Mouse (Mus musculus) MEL (cell line): ENCODE measurements at regions not wholly inside any gene's neighbourhood (a gene's known extent, or its start where the extent isn't known, plus 50 kb on each side); places are given as distances from the start of the nearest gene placed in this dataset.

Experiments
- DNase-seq: peaks from one replicate; pipeline ENCODE4 v3.0.0; 2011; ENCODE audit warnings: low read depth, low spot score
- H3K27ac ChIP-seq: 2 replicates; pipeline ENCODE4 v1.5.1; 2012; ENCODE audit warnings: low read depth, mild to moderate bottlenecking, control low read depth, low read length, moderate library complexity; ENCODE audit not compliant: control insufficient read depth
- H3K27me3 ChIP-seq, 2 experiments: fragments of 150-350 bp in 1 of 2; sonication (generic) in 1 of 2; 2 replicates each; pipeline ENCODE4 v1.6.1; 2012; ENCODE audit warnings: low read length in 2 of 2, mild to moderate bottlenecking in 2 of 2, improper control_type of control experiment in 1 of 2, moderate library complexity in 1 of 2; ENCODE audit not compliant: insufficient read depth in 2 of 2, control insufficient read depth in 1 of 2
- H3K36me3 ChIP-seq, 2 experiments: 2 replicates each; pipeline ENCODE4 v1.6.1; 2012 to 2014; ENCODE audit warnings: low read length in 2 of 2, improper control_type of control experiment in 1 of 2, inconsistent platforms in 1 of 2, mild to moderate bottlenecking in 1 of 2; ENCODE audit not compliant: insufficient read depth in 2 of 2, control insufficient read depth in 1 of 2
- H3K4me1 ChIP-seq, 2 experiments: fragments of 150-350 bp in 1 of 2; sonication (generic) in 1 of 2; 2 replicates each; pipeline ENCODE4 v1.6.1; 2012; ENCODE audit warnings: low read length in 2 of 2, improper control_type of control experiment in 1 of 2, mild to moderate bottlenecking in 1 of 2; ENCODE audit not compliant: insufficient read depth in 2 of 2, control insufficient read depth in 1 of 2
- H3K4me3 ChIP-seq, 2 experiments: fragments of 150-350 bp in 1 of 2; sonication (generic) in 1 of 2; 2 replicates each; pipeline ENCODE4 v1.5.1; 2012; ENCODE audit warnings: low read depth in 2 of 2, low read length in 2 of 2, mild to moderate bottlenecking in 2 of 2, moderate library complexity in 2 of 2, control low read depth in 1 of 2, improper control_type of control experiment in 1 of 2; ENCODE audit not compliant: control insufficient read depth in 1 of 2, insufficient read depth in 1 of 2
- H3K79me2 ChIP-seq: 2 replicates; pipeline ENCODE4 v1.6.1; 2012; ENCODE audit warnings: mild to moderate bottlenecking, low read length, moderate library complexity; ENCODE audit not compliant: control insufficient read depth, poor library complexity, insufficient read depth
- H3K9ac ChIP-seq: 2 replicates; pipeline ENCODE4 v1.6.1; 2012; ENCODE audit warnings: low read depth, mild to moderate bottlenecking, control low read depth, low read length, moderate library complexity; ENCODE audit not compliant: control insufficient read depth, poor library complexity, severe bottlenecking
- H3K9me3 ChIP-seq: fragments of 150-350 bp; sonication (generic); replicated peaks from 2 replicates; pipeline ENCODE4 v1.6.1; 2012; ENCODE audit warnings: mild to moderate bottlenecking, low read length, improper control_type of control experiment, moderate library complexity; ENCODE audit not compliant: insufficient read depth
- CHD1 ChIP-seq: IDR thresholded peaks from 2 replicates; pipeline ENCODE4 v1.6.1; 2012; ENCODE audit warnings: low read depth, mild to moderate bottlenecking, inconsistent platforms, low read length, improper control_type of control experiment
- GABPA ChIP-seq: IDR thresholded peaks from 2 replicates; pipeline ENCODE4 v1.6.1; 2012; ENCODE audit warnings: low read depth, mild to moderate bottlenecking, inconsistent platforms, low read length, improper control_type of control experiment, moderate library complexity
- GATA1 ChIP-seq: IDR thresholded peaks from 2 replicates; pipeline ENCODE4 v1.6.1; 2011; ENCODE audit warnings: low read depth, low read length, improper control_type of control experiment
- JUND ChIP-seq: IDR thresholded peaks from 2 replicates; pipeline ENCODE4 v1.6.1; 2011; ENCODE audit warnings: low read depth, mild to moderate bottlenecking, improper control_type of control experiment, low read length
- KAT2A ChIP-seq: conservative IDR thresholded peaks from 2 replicates; pipeline ENCODE4 v1.6.1; 2012; ENCODE audit warnings: low read depth, low read length, improper control_type of control experiment, inconsistent platforms
- MAFK ChIP-seq: IDR thresholded peaks from 2 replicates; pipeline ENCODE4 v1.6.1; 2011; ENCODE audit warnings: low read depth, mild to moderate bottlenecking, low read length, improper control_type of control experiment, borderline replicate concordance
- MEF2A ChIP-seq: IDR thresholded peaks from 2 replicates; pipeline ENCODE4 v1.6.1; 2014; ENCODE audit warnings: low read depth, mild to moderate bottlenecking, inconsistent platforms, low read length, improper control_type of control experiment; ENCODE audit not compliant: poor library complexity, insufficient replicate concordance, severe bottlenecking; ENCODE audit errors: extremely low read depth
- MXI1 ChIP-seq: IDR thresholded peaks from 2 replicates; pipeline ENCODE4 v1.6.1; 2011; ENCODE audit warnings: mild to moderate bottlenecking, low read depth, low read length, improper control_type of control experiment
- POLR2AphosphoS5 ChIP-seq: IDR thresholded peaks from 2 replicates; pipeline ENCODE4 v1.6.1; 2012; ENCODE audit warnings: low read depth, borderline replicate concordance, mild to moderate bottlenecking, inconsistent platforms, low read length, moderate library complexity, mixed read lengths
- RCOR1 ChIP-seq: IDR thresholded peaks from 2 replicates; pipeline ENCODE4 v1.6.1; 2012; ENCODE audit warnings: low read depth, mild to moderate bottlenecking, inconsistent platforms, low read length, improper control_type of control experiment
- SIN3A ChIP-seq: IDR thresholded peaks from 2 replicates; pipeline ENCODE4 v1.6.1; 2012; ENCODE audit warnings: low read length, improper control_type of control experiment, inconsistent platforms
- SMC3 ChIP-seq: IDR thresholded peaks from 2 replicates; pipeline ENCODE4 v1.6.1; 2011; ENCODE audit warnings: low read depth, low read length, improper control_type of control experiment
- TAL1 ChIP-seq: IDR thresholded peaks from 2 replicates; pipeline ENCODE4 v1.6.1; 2012; ENCODE audit warnings: mild to moderate bottlenecking, inconsistent platforms, low read length, moderate library complexity, mixed read lengths
- USF1 ChIP-seq: IDR thresholded peaks from 2 replicates; pipeline ENCODE4 v1.6.1; 2014; ENCODE audit warnings: low read depth, mild to moderate bottlenecking, inconsistent platforms, low read length, improper control_type of control experiment, moderate library complexity
- USF2 ChIP-seq, 2 experiments: IDR thresholded peaks; 2 replicates each; pipeline ENCODE4 v1.6.1; 2011 to 2012; ENCODE audit warnings: improper control_type of control experiment in 2 of 2, low read length in 2 of 2, borderline replicate concordance in 1 of 2, inconsistent platforms in 1 of 2, low read depth in 1 of 2, mild to moderate bottlenecking in 1 of 2; ENCODE audit not compliant: insufficient read depth in 1 of 2
- ZKSCAN1 ChIP-seq: IDR thresholded peaks from 2 replicates; pipeline ENCODE4 v1.6.1; 2012; ENCODE audit warnings: low read depth, mild to moderate bottlenecking, inconsistent platforms, low read length, improper control_type of control experiment, moderate library complexity
- ZNF384 ChIP-seq: IDR thresholded peaks from 2 replicates; pipeline ENCODE4 v1.6.1; 2012; ENCODE audit warnings: low read depth, mild to moderate bottlenecking, inconsistent platforms, low read length, improper control_type of control experiment

GRCm38 (mm10) chr5:148707335-148707734 lies 154.7 kb upstream of the Ubl3 start:
- Histone ChIP-seq H3K27me3 (no peaks in the 10 kb centered on the region), H3K9me3 (no peaks in the 10 kb centered on the region), H3K27ac (no peak overlapping the region), H3K9ac (no peak overlapping the region), H3K79me2 (no peaks in the 10 kb centered on the region), H3K4me3 (no peak overlapping the region), H3K4me1 (no peaks in the 10 kb centered on the region)
- DNase-seq, result no peak
- no peak for TF ChIP-seq USF1
- TF ChIP-seq JUND, result no peak
- TF ChIP-seq SIN3A, result no peak
- TF ChIP-seq MEF2A, result no peak
- no peak for TF ChIP-seq TAL1
- TF ChIP-seq RCOR1, result no peak
- TF ChIP-seq, all 39 proteins: peak for 0
- H3K36me3 ChIP-seq, result no peaks in the 10 kb centered on the region

GRCm38 (mm10) chr5:148706323-148707120 lies 153.9 kb upstream of the Ubl3 start:
- H3K27me3 ChIP-seq, result no peaks in the 10 kb centered on the region
- no peak for DNase-seq
- H3K79me2 ChIP-seq, result no peaks in the 10 kb centered on the region
- H3K27ac ChIP-seq, result no peak overlapping the region
- H3K36me3 ChIP-seq, result no peaks in the 10 kb centered on the region
- no peak overlapping the region for H3K9ac ChIP-seq
- no peaks in the 10 kb centered on the region for H3K9me3 ChIP-seq
- no peak overlapping the region for H3K4me3 ChIP-seq
- no peak for TF ChIP-seq MXI1
- TF ChIP-seq SIN3A, result no peak
- no peak for TF ChIP-seq POLR2AphosphoS5
- TF ChIP-seq ZKSCAN1, result no peak
- TF ChIP-seq USF2 (IDR thresholded peaks at IDR 0.05; ENCODE audit: borderline replicate concordance in 1 of 2, insufficient read depth in 1 of 2, low read depth in 1 of 2, low read length in 2 of 2), result no peak
- no peak for TF ChIP-seq ZNF384
- no peak for TF ChIP-seq KAT2A
- no peak for TF ChIP-seq SMC3
- TF ChIP-seq GABPA, result no peak
- TF ChIP-seq MAFK, result no peak
- TF ChIP-seq CHD1, result no peak
- TF ChIP-seq TAL1, result no peak
- no peak for TF ChIP-seq GATA1
- H3K4me1 ChIP-seq, result no peaks in the 10 kb centered on the region
